Mouse (Mus musculus) CD4-positive, CD25-positive, alpha-beta regulatory T cell, adult 2 months (primary cell): Measurements from ENCODE around the gene Avpi1.

Experiments
- DNase-seq: peaks from one replicate; pipeline ENCODE4 v3.0.0-alpha.2; 2012; ENCODE audit warnings: low read depth, low spot score

Gene Avpi1

DNA sequence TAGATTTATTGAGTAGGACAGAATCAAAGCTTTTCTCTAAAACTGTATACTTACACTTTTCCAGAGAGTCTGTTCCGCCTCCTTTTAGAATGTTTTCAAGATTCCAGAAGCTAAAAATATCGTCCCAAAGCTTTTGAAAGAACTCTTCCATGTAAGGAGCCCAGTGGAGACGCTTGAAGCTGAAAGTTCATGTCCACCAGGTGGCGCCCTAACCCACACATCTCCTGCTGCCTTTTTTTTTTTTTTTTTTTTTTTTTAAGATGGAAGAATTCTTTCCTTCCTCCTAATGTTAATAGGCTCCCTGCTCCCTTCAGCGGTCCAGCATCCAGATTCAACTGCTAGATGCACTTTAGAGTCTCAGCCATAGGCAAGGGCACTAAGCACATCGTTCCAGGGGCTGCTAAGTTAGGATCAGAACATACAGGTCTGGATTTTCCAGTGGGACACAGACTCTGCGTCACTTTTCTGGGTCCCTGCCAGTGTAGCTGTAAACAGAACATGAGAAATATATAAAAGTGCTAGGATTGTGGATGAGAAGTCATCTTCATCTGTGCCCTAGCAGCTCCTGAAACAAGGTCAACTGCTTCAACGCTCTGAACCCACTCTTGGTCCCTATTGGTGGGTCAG lies 15.8 kb upstream of the Avpi1 start:
- peak; percentile 94 for DNase-seq

DNA sequence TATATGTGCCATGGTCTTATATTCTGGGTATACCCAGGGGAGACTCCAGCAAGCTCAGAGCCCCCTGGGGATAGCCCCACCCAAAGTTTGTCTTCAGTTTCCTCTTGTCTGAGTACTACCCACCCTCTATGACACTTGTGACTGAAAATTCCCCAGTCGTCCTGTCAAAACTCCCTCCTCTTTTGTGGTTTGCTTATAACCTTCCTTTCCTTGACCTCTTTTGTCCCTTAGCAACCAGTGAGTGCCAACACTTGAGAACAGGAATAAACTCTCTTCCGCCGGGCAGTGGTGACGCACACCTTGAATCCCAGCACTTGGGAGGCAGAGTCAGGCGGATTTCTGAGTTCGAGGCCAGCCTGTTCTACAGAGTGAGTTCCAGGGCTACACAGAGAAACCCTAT lies 15.2 kb upstream of the Avpi1 start:
- DNase-seq, result no peak

DNA sequence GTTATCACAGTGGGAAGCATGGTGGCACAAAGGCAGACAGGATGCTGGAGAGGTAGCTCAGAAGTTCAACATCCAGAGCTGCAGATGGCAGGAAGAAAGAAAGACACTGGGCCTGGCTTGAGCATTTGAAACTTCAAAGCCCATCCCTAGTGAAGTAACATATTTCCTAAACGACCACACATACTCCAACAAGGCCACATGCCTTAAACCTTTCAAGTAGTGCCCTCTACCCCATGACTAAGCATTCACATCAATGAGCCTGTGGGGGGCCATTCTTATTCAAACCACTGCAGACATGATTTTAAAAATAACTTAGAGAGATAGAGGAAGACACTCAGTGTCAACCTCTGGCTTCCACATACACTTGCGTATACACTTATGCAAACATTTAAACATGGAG lies 13.9 kb upstream of the Avpi1 start:
- no peak for DNase-seq

DNA sequence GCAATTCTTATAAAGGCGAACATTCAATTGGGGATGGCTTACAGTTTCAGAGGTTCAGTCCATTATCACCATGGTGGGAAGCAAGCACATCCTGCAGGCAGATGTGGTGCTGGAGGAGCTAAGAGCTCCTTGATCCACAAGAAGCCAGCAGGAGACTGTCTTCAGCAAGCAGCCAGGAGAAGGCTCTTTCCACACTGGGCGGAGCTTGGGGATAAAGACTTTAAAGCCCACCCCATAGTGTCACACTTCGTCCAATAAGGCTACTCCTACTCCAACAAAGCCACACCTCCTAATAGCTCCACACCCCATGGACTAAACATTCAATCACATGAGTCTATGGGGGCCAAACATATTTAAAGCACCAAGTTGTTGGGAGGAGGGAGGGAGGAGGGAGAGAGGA lies 13.1 kb upstream of the Avpi1 start:
- no peak for DNase-seq

DNA sequence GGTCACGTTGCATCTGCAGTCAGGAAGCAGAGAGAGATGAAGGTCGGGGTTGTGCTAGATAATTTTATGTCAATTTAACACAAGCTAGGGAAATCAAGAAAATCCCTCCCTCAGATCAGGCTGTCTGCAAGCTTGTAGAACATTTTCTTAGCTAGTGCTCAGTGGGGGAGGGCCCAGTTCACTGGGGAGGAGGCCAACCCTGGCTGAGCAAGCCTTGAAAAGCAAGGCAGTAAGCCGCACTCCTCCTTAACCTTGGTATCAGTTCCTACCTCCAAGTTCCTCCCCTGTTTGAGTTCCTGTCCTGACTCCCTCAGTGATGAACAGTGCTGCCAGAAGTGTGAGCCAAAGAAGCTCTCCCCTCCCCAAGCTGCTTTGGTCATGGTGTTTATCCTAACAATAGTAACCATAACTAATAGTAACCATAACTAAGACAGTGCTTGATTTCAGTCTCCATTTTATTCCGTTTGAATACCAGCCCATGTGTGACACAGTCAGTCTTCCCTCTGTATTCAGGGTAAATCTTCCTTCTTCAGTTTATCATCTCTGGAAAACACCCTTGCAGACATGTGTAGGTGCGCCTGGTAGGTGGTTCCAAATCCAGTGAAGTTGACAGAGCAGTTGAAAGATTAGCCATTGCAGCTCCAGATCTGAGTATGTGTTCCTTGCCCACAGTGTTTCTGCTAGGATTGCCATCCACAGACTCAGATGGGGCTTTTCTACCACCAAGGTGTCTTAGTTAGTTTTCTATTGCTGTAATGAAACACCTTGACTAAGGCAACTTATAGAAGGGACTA lies 11.1 kb upstream of the Avpi1 start:
- DNase-seq, result no peak

DNA sequence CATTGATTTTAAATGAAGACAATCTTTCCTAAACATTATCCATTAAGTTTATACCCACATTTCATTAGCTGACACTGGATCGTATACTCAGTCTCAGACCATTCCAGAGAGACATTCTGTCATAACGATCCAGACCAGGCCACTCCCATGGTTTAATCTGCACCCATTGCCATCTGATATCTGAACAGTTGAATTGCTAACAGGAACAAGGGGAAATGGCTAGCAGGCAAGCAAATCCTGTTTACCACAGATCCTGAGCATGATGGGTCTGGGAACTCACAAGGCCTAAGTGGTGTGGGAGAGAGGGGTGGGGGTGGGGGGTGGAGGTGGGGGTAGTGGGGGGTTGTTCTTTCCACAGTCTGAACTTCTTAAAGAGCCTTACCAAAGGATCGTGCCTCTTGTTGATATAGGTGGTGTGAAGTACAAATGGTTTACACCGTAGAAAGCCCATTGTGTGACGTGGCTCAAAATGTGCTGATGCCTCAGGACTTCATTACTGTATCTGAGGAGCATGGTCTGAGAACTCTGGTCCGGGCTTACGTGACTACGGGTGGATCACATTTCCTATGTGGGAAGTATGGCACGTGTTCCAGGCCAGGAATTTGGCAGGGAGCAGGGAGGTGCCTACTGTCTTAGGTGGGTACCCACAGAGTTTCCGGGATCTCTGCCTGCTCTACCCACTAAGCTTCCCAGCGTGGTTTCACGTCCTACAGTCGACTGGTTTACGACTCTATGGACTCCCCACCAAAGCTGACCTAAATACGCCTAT lies 9.8 kb upstream of the Avpi1 start:
- no peak for DNase-seq

DNA sequence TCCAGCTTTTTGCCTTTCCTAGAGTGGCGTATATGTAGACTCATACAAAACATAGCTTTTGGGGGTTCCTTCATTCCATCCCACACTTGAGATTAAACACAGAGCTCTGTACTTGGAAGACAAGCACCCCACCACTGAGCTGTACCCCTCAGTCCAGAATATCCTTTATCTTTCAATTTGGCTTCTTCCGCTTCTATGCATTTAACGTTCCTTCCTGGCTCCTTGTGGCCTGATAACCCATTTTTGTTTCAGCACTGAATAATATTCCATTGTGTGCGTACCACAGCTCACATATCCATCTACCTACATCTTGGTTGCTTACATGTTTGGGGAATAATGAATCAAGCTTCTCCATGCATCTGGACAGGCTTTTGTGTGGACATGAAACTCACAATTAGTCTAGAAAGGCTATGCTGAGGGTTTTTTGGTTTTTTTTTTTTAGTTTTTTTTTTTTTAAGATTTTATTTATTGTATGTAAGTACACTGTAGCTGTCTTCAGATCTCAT lies 8.4 kb upstream of the Avpi1 start:
- DNase-seq, result no peak

DNA sequence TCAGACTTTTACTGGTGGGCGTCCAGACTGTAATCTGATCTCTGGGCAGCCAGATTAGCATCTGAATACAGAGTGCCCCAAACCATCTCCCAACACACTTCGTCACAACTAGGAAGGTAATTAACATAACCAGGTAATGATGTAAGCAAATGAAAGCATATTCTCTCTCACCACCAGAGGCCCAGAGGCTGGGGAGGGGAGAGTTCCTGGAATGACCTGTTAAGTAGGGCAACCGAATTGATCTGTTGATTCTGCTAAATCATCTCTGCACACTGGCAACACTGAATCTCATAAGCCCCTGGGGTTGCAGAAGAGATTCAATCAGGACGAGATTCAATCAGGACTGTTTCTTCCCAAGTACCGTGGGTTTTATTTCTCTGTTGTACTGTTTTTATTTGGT lies 7.3 kb upstream of the Avpi1 start:
- DNase-seq, result no peak

DNA sequence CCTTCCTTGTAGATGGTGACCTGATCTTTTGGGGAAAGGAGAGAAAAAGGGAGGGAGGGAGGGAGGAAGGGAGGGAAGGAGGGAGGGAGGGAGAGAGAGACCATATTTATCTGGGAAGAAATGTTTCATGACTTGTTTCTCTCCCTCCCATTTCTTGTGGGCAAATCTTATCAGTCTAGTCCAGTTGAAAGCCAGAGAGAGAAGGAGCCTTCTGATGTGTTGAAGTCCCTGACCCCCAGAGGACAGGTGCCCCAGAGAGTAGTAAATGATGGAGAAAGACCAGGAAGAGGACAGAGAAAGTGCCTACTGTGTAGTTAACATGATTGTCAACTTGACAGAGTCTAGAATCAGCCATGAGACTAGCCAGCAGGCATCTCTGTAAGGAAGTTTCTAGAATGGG lies 6.2 kb upstream of the Avpi1 start:
- DNase-seq, result no peak

DNA sequence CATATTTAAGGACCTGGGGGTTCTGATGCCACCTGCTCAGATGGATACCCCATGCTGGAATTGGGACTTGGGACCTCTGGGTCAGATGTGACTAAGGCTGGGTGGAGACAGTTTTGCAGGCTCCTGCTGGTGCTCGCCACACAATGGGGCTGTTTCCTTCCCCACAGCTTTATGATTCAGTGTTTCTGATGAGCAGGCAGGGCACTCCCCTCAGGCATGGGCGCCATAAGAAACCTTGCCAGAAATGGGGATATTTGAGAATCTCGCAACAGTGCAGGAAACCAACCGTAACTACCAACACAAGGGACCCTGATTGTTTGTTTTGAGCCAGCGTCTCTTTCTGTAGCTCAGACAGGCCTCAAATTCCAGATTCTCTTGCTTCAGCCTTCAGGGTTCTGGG lies 2.2 kb upstream of the Avpi1 start:
- DNase-seq, result no peak

DNA sequence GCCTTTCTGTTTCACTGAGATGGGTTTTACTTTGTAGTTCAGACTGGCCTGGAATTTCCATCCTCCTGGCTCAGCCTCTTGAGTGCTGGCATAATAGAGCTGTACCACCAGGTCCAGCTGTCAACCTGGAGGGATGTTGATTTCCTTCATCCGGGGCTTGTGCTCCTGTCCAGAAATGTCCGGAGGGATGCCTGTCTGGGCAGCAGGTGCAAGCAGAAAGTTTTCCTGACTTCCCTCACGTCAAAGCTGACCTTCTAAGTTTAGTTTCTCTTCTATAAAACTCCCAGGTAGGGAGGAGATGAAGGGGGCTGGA lies 1.4 kb upstream of the Avpi1 start:
- DNase-seq, result no peak

DNA sequence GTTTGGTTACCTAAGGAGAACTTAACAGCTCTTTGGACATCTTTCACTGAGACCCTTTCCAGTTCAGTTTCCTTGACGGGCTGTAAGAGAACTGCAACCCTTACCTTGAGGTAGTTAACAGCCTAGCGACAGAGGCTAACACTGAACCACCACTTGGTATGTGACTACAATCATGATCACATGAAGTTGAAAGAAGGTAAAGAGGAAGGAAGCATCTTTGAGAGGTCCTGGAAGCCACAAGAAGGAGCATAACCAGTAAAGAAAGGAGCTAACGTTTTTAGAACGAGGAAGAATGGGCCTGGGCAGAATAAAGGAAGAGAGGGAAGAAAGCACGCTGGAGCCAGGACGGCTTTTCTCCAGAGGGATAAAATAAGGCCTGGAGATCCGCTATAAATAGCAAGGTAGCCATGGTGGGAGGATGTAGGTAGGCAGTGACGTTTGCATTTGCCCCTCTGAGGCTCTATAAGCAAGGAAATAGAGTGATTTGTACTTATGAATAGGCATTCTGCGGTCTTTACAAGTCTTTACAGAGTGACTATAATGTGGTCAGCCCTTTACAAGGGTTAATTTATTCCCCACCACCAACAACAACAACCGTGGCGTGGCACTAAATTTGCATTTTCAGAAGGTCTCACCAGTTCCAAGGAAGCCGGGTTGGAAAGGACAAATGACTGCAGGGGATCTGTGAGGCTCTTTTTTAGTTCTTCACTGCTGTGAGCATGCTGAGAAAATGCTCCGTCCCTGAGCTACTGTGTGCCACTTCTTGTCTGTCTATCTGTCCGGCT lies 842 bp upstream of the Avpi1 start:
- DNase-seq, result peak; percentile 39

DNA sequence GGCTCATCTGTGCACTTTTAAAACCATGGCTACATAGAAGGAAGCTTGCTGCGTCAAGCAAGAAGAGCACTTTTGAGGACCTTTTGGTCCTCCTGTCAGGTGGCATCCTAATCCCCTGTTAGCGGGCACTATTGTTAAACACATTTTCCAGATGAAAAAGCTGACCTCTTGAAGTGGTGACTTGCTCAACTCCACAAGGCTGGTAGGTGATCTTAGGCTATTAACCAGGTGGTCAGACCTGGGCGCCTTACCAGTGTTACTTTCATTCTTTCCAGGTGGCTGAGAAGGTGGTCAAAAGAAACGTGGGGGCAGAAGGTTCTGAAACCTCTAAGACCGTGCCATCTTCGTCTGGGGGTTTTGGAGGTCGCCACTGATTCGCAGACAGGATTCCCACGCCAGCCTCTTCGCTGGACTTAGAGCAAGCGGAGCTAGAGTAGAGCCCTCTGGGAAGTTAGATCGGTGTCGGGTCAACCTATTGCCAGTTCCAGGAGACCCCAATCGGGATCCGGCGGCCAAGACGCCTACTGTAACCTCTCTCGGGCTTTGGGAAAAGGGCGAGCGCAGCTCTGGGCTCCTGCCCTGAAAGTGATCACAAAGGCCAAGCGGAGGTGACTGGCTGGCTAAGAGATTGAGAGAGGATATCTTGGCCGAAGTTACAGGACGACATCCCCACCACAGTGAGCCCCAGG lies 663 bp downstream of the Avpi1 start:
- peak; percentile 29 for DNase-seq

DNA sequence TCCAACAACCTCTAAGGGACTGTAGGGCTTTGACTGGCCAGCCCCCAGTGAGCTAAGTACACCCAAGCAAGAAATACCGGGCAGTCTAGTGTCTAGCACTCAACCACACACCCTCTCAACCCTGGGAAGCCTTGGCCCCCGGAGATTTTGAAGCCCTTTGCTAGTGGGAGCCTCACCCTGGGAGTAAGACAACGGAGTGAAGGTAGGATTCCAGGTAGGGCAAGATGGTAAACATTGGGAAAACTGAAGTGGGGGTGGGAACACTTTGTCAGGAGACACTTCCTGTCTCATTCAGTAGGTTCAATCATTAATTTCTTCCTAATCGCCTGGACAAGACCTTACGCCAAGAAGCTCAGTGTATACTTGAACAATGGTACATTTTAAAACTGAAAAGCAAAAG lies 1.8 kb downstream of the Avpi1 start:
- DNase-seq, result no peak

DNA sequence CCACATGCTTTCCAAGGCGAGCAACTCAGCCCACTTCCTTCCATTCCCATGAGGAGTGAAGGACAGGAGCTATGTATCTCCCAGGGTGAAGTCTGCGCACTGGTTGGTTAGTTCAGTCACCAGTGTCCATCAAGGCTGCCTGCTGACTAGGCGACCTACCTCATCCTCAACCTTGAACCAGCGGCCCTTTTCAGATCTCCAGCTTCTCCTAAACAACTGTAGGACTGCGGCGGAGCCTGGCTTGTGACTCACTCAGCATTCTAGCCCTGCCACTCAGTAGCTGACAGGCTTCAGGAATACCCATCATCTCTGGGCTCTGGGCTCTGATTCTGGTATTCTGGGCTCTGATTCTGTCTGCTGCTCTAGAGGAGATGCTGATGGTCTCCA lies 2.6 kb downstream of the Avpi1 start:
- DNase-seq, result no peak

DNA sequence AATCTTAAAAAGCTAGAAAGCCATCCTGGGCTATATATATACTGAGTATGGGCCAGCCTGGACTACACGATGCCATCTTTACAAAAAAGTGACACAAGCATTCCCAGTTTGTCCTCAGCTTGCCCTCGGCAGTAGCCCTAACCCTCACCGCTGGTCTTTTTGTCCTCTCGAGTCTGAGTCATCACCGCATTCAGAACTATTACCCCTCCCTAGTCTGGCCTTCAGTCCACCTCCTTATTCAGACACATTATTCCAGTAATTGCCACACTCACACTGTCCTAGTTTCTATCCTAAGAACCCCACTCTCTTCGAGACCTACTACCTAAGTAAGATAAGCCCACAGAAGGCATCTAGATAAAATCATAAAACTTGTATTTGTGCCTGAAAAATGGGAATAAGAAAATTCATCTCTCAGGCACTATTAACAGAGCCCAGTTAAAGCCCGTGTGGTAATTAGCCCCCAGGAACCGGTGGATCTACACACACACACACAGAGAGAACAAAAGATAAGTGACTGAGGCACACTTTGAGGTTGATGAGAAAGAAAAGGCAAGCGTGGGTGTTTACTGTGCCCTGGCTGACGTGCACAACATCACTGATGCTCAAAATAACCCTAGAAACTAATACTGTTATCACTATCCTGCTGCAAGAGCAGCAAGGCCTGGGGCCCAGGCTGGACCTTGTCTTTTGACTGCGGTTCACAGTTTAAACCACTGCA lies 3.2 kb downstream of the Avpi1 start:
- DNase-seq, result no peak

DNA sequence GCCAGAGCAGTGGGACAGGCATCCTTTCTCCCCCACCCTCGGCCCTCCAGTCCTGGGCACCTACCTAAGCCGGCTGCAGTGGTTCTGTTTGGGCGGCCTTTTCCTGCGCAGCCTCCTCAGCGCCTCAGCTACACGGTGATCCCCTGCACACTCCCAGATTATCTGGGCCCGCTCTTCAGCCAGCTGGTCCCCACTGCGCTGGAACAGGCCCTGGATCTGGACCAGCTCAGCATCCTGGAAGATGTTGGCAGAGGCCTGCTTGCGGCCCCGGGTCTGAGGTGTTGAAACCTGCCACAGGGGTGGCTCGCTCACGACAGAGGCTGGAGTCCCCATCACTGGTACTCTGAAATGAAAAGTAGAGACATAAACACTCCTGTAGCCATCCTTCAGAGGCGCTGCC lies 4.2 kb downstream of the Avpi1 start:
- no peak for DNase-seq

DNA sequence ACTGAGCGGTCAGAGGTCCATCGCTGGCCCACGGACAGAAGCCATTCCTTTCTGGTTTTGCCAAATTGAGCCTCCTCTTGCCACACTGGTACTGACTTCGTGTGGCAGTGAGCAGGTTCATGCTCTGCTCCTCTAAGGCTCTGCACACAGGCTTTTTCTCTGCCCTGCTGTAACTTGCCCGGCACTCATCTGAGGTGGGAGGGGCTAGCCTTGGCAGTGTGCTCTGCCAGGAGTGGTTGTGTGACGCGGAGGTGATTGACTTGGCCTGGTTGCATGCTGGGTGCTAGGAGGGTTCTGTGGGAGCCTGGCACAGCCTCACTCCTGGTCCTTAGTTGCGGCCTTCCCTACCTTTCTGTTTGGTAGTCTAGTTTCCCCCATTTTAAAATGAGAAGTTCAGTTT lies 8.4 kb downstream of the Avpi1 start:
- no peak for DNase-seq

DNA sequence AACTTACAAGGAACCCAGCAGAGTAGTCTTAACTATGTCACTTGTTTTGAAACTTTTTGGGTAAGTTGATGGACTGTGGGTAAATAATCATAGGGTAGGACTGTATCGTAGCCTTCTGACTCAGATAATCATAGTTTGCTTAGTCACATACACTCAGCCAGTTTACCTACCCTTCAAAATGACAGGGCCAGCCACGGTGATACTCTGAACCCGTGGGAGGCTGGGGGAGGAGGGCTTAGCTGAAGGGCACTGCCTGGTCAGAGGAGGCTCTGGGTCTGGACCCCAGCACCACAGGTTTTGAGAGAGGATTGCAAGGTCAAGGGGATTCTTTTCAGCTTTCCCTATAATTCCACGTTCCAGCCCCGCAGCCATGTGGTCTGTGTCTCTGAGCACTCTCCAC lies 10.3 kb downstream of the Avpi1 start:
- DNase-seq, result no peak

DNA sequence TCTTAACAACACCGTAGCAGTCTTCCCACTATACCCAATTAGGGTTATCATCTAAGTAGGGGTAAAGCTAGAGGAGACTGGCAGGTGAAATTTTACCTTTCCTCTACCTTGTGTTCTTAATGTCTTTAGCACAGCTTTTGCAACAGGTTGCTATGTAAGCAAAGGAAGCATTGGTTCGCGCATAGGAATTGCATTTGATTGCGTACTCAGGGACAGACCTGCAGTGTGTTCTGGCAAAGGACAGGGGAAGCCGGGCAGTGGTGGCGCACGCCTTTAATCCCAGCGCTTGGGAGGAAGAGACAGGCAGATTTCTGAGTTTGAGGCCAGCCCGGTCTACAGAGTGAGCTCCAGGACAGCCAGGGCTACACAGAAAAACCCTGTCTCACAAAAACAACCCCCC lies 10.7 kb downstream of the Avpi1 start:
- no peak for DNase-seq
